Mouse (Mus musculus) hindbrain, embryonic 10.5 days (tissue): ENCODE results near the gene Kcna6. TPM values are rescaled to one million over a fixed set of nuclear protein-coding genes. Genes with fewer than 3 reads are reported as not detected.

Experiments
- polyA plus RNA-seq: library from polyadenylated mRNA; unstranded; fragments of >200 nt; fragmentation: Nextera tagmentation; extraction: Ambion mirVana; gene quantifications from 2 replicates; pipeline ENCODE4 v1.2.1, GENCODE M21; 2016

Kcna6 gene
- polyA plus RNA-seq, 1 experiment from 2014 or later = 6.7 TPM

Other genes with a start within 250 kb of the Kcna6 start
- gene Kcna5, start 205.3 kb downstream of the Kcna6 start, polyA plus RNA-seq = 2.9 and 3.7 TPM in 2 replicates
- 0.64 and 0.83 TPM in 2 replicates for gene Kcna1, start 94.3 kb downstream of the Kcna6 start, polyA plus RNA-seq
- 185 and 192 TPM in 2 replicates for gene Ndufa9, start 108.5 kb upstream of the Kcna6 start, polyA plus RNA-seq
- 0.24 TPM in 1 of 2 replicates, not detected in the other for gene Akap3, start 112.4 kb upstream of the Kcna6 start, polyA plus RNA-seq
- gene Dyrk4, start 181.2 kb upstream of the Kcna6 start, polyA plus RNA-seq = 0.10 TPM in 1 of 2 replicates, not detected in the other
- gene Rad51ap1, start 198.9 kb upstream of the Kcna6 start, polyA plus RNA-seq = 70.6 and 72.8 TPM in 2 replicates
- gene D6Wsu163e, start 199.3 kb upstream of the Kcna6 start, polyA plus RNA-seq = 15.1 and 17.2 TPM in 2 replicates